ENCODE assay signal across 8 mouse cellular contexts in genomic region chr5:137122686-137123193, GRCm38 (mm10). TPM values are rescaled to one million over a fixed set of nuclear protein-coding genes. Genes with fewer than 3 reads are reported as not detected.
DNase-seq lines count a peak whose midpoint lies in the region; ATAC-seq and TF ChIP-seq lines count a peak whose summit lies in the region.

No protein-coding gene starts in this region.

- H3K4me2 ChIP-seq in intestine, postnatal 0 days (replicated peaks; ENCODE audit: low read depth), result 0 out of 2 replicates have a peak overlapping the region, but pooled peaks have one; percentile 9
- H3K4me2 ChIP-seq in midbrain, embryonic 15.5 days, result peak overlapping the region; percentile 25

- H3K27ac ChIP-seq in intestine, postnatal 0 days (ENCODE audit: low read depth, low read length), result no peak overlapping the region
- no peak overlapping the region for H3K27ac ChIP-seq in limb, embryonic 10.5 days
- peak overlapping the region; percentile 68 for H3K27ac ChIP-seq in midbrain, embryonic 15.5 days

- no peaks in the 10 kb centered on the region for H3K27me3 ChIP-seq in intestine, postnatal 0 days (replicated peaks; ENCODE audit: control insufficient read depth, insufficient read depth, low read length)
- no peaks in the 10 kb centered on the region for H3K27me3 ChIP-seq in limb, embryonic 10.5 days (ENCODE audit: low read depth, poor library complexity, severe bottlenecking)
- no peaks in the 10 kb centered on the region for H3K27me3 ChIP-seq in midbrain, embryonic 15.5 days (replicated peaks)

- peak; percentile 83 for ATAC-seq in granulocyte monocyte progenitor cell, adult 5-6 weeks (replicated peaks; ENCODE audit: poor library complexity, severe bottlenecking)
- peak; percentile 42 for ATAC-seq in intestine, postnatal 0 days
- ATAC-seq in midbrain, embryonic 15.5 days (replicated peaks), result peak; percentile 89

- no peaks in the 10 kb centered on the region for H3K9me3 ChIP-seq in intestine, postnatal 0 days (ENCODE audit: control insufficient read depth)
- no peaks in the 10 kb centered on the region for H3K9me3 ChIP-seq in limb, embryonic 10.5 days (replicated peaks)
- H3K9me3 ChIP-seq in midbrain, embryonic 15.5 days, result no peaks in the 10 kb centered on the region

- peak; percentile 95 for TF ChIP-seq CTCF in intestine, postnatal 0 days (IDR thresholded peaks at IDR 0.05; ENCODE audit: low read depth)

- peaks cover 4% of the 10 kb centered on the region; the same call in 1 of the 2 replicates for H3K4me1 ChIP-seq in intestine, postnatal 0 days (replicated peaks; ENCODE audit: control insufficient read depth, insufficient read depth, low read length)
- H3K4me1 ChIP-seq in limb, embryonic 10.5 days, result peaks cover 7% of the 10 kb centered on the region; the same call in 1 of the 2 replicates
- peaks cover 19% of the 10 kb centered on the region for H3K4me1 ChIP-seq in midbrain, embryonic 15.5 days

- no peak overlapping the region for H3K9ac ChIP-seq in intestine, postnatal 0 days (ENCODE audit: low read depth, low read length)
- no peak overlapping the region for H3K9ac ChIP-seq in midbrain, embryonic 15.5 days

- H3K4me3 ChIP-seq in intestine, postnatal 0 days (ENCODE audit: low read depth, low read length), result no peak overlapping the region
- H3K4me3 ChIP-seq in limb, embryonic 10.5 days, result no peak overlapping the region
- H3K4me3 ChIP-seq in midbrain, embryonic 15.5 days, result no peak overlapping the region

- WGBS in intestine, postnatal 0 days, result 10% methylated on average over 14 of the region's 14 CpGs
- 15% methylated on average over 14 of the region's 14 CpGs for WGBS in limb, embryonic 10.5 days
- 7% methylated on average over 14 of the region's 14 CpGs for WGBS in midbrain, embryonic 15.5 days

- H3K36me3 ChIP-seq in intestine, postnatal 0 days (ENCODE audit: control insufficient read depth, insufficient read depth), result no peaks in the 10 kb centered on the region
- no peaks in the 10 kb centered on the region for H3K36me3 ChIP-seq in limb, embryonic 10.5 days
- H3K36me3 ChIP-seq in midbrain, embryonic 15.5 days (replicated peaks), result no peaks in the 10 kb centered on the region

- DNase-seq in urinary bladder, adult 18-20 months (ENCODE audit: low spot score in 2 of 2), result peak; percentile 57 to 58
- no peak for DNase-seq in urinary bladder, postnatal 10 days (ENCODE audit: low spot score)
- DNase-seq in embryo, embryonic 11.5 days (ENCODE audit: low read depth, low spot score), result peak; percentile 65
- DNase-seq in limb, embryonic 10.5 days (ENCODE audit: low spot score), result peak; percentile 81
- peak; percentile 73 to 86 for DNase-seq in spleen, postnatal 10 days (ENCODE audit: low spot score in 2 of 2)

RNA-seq across cellular contexts. Expression of gene Trim56, which starts 6.7 kb away (rescaled TPM):
- total RNA-seq in granulocyte monocyte progenitor cell, adult 5-6 weeks (2014; fragmentation: Nextera tagmentation), result 24.2 and 28.4 TPM in 2 replicates
- total RNA-seq in granulocyte monocyte progenitor cell, adult 5-6 weeks (2017), result 26.0 and 26.9 TPM in 2 replicates
- polyA plus RNA-seq in intestine, postnatal 0 days (2015; fragmentation: Nextera tagmentation; extraction: Ambion mirVana), result 7.3 and 7.7 TPM in 2 replicates
- 5.6 and 7.0 TPM in 2 replicates for polyA plus RNA-seq in limb, embryonic 10.5 days (2016; fragmentation: Nextera tagmentation; extraction: Ambion mirVana)
- polyA plus RNA-seq in midbrain, embryonic 15.5 days (2015; fragmentation: Nextera tagmentation; extraction: Ambion mirVana), result 1.9 and 2.5 TPM in 2 replicates

RNA-seq across cellular contexts. Expression of gene Muc3, which starts 26.4 kb away (rescaled TPM):
- total RNA-seq in granulocyte monocyte progenitor cell, adult 5-6 weeks (2014; fragmentation: Nextera tagmentation), result not detected in 2 replicates
- total RNA-seq in granulocyte monocyte progenitor cell, adult 5-6 weeks (2017), result not detected in 2 replicates
- polyA plus RNA-seq in intestine, postnatal 0 days (2015; fragmentation: Nextera tagmentation; extraction: Ambion mirVana), result 42.9 and 45.0 TPM in 2 replicates
- polyA plus RNA-seq in limb, embryonic 10.5 days (2016; fragmentation: Nextera tagmentation; extraction: Ambion mirVana), result not detected in 2 replicates
- not detected in 2 replicates for polyA plus RNA-seq in midbrain, embryonic 15.5 days (2015; fragmentation: Nextera tagmentation; extraction: Ambion mirVana)

RNA-seq across cellular contexts. Expression of gene Serpine1, which starts 50.7 kb away (rescaled TPM):
- total RNA-seq in granulocyte monocyte progenitor cell, adult 5-6 weeks (2014; fragmentation: Nextera tagmentation), result not detected in 2 replicates
- not detected in 2 replicates for total RNA-seq in granulocyte monocyte progenitor cell, adult 5-6 weeks (2017)
- polyA plus RNA-seq in intestine, postnatal 0 days (2015; fragmentation: Nextera tagmentation; extraction: Ambion mirVana), result 0.20 and 0.22 TPM in 2 replicates
- 0.36 and 0.39 TPM in 2 replicates for polyA plus RNA-seq in limb, embryonic 10.5 days (2016; fragmentation: Nextera tagmentation; extraction: Ambion mirVana)
- 0.34 and 0.41 TPM in 2 replicates for polyA plus RNA-seq in midbrain, embryonic 15.5 days (2015; fragmentation: Nextera tagmentation; extraction: Ambion mirVana)

Comparison
In these comparisons a context has a peak if more than half of its experiments do, and no peak if none do; other contexts are left out.
1. RNA of gene Muc3, which starts 26.4 kb away (polyA plus RNA-seq): 42.9 to 45.0 TPM in intestine, postnatal 0 days; not detected in limb, embryonic 10.5 days and not detected in midbrain, embryonic 15.5 days; every median in the first group is over 10 times any median in the second.
2. Peak in every context shown above with its lines, with median percentiles within 50 percentile points of each other: ATAC-seq.